Mouse (Mus musculus) limb, embryonic 12.5 days (tissue): ENCODE measurements around the gene Pitpnc1. TPM values are rescaled to one million over a fixed set of nuclear protein-coding genes. Genes with fewer than 3 reads are reported as not detected.

Experiments
- ATAC-seq: fragments of 200-750 bp; cut with Nextera tagmentation; 2 replicates; pipeline ENCODE4 v1.8.0; 2017; ENCODE audit warnings: low read depth, moderate TSS enrichment; ENCODE audit not compliant: insufficient number of reproducible peaks, insufficient read depth, low FRiP score, low TSS enrichment
- H3K27ac ChIP-seq: fragments of 300-500 bp; sonication (generic); 2 replicates; pipeline ENCODE4 v1.5.1; 2016; ENCODE audit warnings: mild to moderate bottlenecking, moderate library complexity
- H3K27me3 ChIP-seq: fragments of 300-500 bp; sonication (generic); 2 replicates; pipeline ENCODE4 v1.6.1; 2016; ENCODE audit warnings: mild to moderate bottlenecking, moderate library complexity
- H3K36me3 ChIP-seq: fragments of 300-500 bp; sonication (generic); 2 replicates; pipeline ENCODE4 v1.6.1; 2016; ENCODE audit warnings: mild to moderate bottlenecking, moderate library complexity
- H3K4me1 ChIP-seq: fragments of 300-500 bp; sonication (generic); replicated peaks from 2 replicates; pipeline ENCODE4 v1.6.1; 2016
- H3K4me2 ChIP-seq: fragments of 300-500 bp; sonication (generic); 2 replicates; pipeline ENCODE4 v1.6.1; 2016; ENCODE audit warnings: mild to moderate bottlenecking, moderate library complexity
- H3K4me3 ChIP-seq: fragments of 300-500 bp; sonication (generic); replicated peaks from 2 replicates; pipeline ENCODE4 v1.5.1; 2016; ENCODE audit warnings: mild to moderate bottlenecking
- H3K9ac ChIP-seq: fragments of 300-500 bp; sonication (generic); replicated peaks from 2 replicates; pipeline ENCODE4 v1.6.1; 2016; ENCODE audit warnings: mild to moderate bottlenecking, moderate library complexity
- H3K9me3 ChIP-seq: fragments of 300-500 bp; sonication (generic); 2 replicates; pipeline ENCODE4 v1.6.1; 2016; ENCODE audit warnings: mild to moderate bottlenecking, moderate library complexity
- WGBS: fragments of 180-500 bp; shearing (Covaris S2); methylation state at CpG from one replicate; pipeline ENCODE4 v1.1.7; 2016; 5-methylcytosine and 5-hydroxymethylcytosine counted together
- polyA plus RNA-seq: library from polyadenylated mRNA; unstranded; fragments of >200 nt; fragmentation: Nextera tagmentation; extraction: Ambion mirVana; gene quantifications from 2 replicates; pipeline ENCODE4 v1.2.1, GENCODE M21; 2016

Gene Pitpnc1
- polyA plus RNA-seq, 1 experiment from 2014 or later: 31.9 TPM

DNA sequence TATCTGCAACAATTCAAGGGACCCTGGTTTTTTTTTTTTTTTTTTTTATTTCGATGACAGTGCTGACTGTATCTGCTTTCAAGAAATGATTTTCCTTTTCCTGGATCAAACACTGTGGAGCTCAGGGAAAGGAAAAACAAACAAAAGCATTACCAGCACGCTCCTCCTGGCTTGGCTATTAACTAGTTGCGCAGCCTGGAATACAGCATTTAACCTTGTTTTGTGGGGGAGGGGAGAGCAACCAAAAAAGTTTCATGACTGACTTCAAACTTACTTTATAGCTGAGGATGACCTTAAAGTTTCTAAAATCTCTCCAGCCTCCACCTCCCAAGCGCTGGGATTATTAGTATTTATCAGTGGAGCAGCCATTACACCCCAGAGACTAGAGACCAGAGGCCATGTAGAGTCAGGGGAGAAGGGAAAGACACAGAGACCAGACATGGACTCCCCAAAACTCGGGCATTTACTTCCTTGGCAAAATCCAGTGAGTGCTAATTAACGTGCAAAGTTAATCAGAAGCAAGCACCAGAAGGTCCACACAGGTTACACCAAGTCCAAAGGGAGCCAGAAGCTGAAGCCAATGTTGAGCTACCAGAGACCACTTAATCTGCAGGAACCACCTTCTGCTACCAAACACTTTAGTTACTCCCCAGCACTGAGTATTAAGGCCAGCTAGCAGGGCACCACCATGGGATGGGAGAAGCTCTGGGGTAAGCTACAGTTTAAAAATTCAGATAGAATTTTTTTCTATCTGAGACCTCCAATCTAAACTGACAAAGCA is 3.7 kb downstream of the Pitpnc1 start:
- H3K9ac ChIP-seq: no peak overlapping the region
- H3K9me3 ChIP-seq: no peaks in the 10 kb centered on the region
- no peak overlapping the region for H3K27ac ChIP-seq
- WGBS: 73% methylated on average over 6 of the region's 6 CpGs
- H3K4me2 ChIP-seq: 0 out of 2 replicates have a peak overlapping the region, but pooled peaks have one; percentile 15
- no peak overlapping the region for H3K4me3 ChIP-seq
- peaks cover 21% of the 10 kb centered on the region for H3K4me1 ChIP-seq
- ATAC-seq: no peak
- H3K36me3 ChIP-seq: peaks cover 7% of the 10 kb centered on the region; the same call in 1 of the 2 replicates
- H3K27me3 ChIP-seq: no peaks in the 10 kb centered on the region

GRCm38 (mm10) chr11:107465969-107466368 is 4.5 kb downstream of the Pitpnc1 start:
- Histone ChIP-seq H3K4me3 (no peak overlapping the region), H3K4me1 (peaks cover 18% of the 10 kb centered on the region), H3K36me3 (peaks cover 7% of the 10 kb centered on the region; the same call in 1 of the 2 replicates), H3K27me3 (no peaks in the 10 kb centered on the region), H3K4me2 (no peak overlapping the region), H3K9me3 (no peaks in the 10 kb centered on the region), H3K27ac (no peak overlapping the region), H3K9ac (no peak overlapping the region)
- 44% methylated on average over 1 of the region's 1 CpGs for WGBS
- ATAC-seq: no peak

GRCm38 (mm10) chr11:107465041-107465440 is 5.5 kb downstream of the Pitpnc1 start:
- H3K4me1 ChIP-seq: peaks cover 18% of the 10 kb centered on the region
- no peaks in the 10 kb centered on the region for H3K9me3 ChIP-seq
- 89% methylated on average over 4 of the region's 4 CpGs for WGBS
- H3K4me2 ChIP-seq: no peak overlapping the region
- H3K27ac ChIP-seq: no peak overlapping the region
- no peak overlapping the region for H3K4me3 ChIP-seq
- peaks cover 7% of the 10 kb centered on the region; the same call in 1 of the 2 replicates for H3K36me3 ChIP-seq
- no peak overlapping the region for H3K9ac ChIP-seq
- no peaks in the 10 kb centered on the region for H3K27me3 ChIP-seq
- ATAC-seq: no peak

DNA sequence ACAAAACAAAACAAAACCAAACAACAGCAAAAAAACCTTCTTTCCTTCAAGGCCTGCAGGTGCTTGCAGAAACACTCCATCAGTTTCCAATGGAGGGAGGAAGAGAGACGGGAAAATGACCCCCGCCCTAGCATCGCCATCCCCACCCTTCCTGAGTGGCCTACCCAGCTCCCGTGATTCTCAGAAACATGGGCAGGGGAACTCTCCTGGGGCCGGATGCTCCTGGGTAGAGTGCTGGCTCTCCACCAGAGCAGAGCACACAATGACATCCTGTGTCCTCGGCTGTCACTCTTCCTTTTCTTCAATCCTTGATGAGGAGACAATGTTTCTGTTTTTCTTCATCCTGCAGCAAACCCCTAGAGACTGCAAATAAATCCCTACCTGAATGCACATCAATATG is 6.4 kb downstream of the Pitpnc1 start:
- 84% methylated on average over 6 of the region's 6 CpGs for WGBS
- Histone ChIP-seq H3K9me3 (no peaks in the 10 kb centered on the region), H3K4me1 (peaks cover 18% of the 10 kb centered on the region), H3K27ac (no peak overlapping the region), H3K36me3 (peaks cover 7% of the 10 kb centered on the region; the same call in 1 of the 2 replicates), H3K4me3 (no peak overlapping the region), H3K4me2 (no peak overlapping the region), H3K9ac (no peak overlapping the region), H3K27me3 (no peaks in the 10 kb centered on the region)
- ATAC-seq: no peak

GRCm38 (mm10) chr11:107463251-107463681 is 7.2 kb downstream of the Pitpnc1 start:
- Histone ChIP-seq H3K27ac (no peak overlapping the region), H3K4me3 (no peak overlapping the region), H3K9me3 (no peaks in the 10 kb centered on the region), H3K4me1 (peaks cover 15% of the 10 kb centered on the region), H3K36me3 (peaks cover 7% of the 10 kb centered on the region; the same call in 1 of the 2 replicates), H3K27me3 (no peaks in the 10 kb centered on the region), H3K9ac (no peak overlapping the region), H3K4me2 (no peak overlapping the region)
- WGBS: 89% methylated on average over 12 of the region's 12 CpGs
- no peak for ATAC-seq

DNA sequence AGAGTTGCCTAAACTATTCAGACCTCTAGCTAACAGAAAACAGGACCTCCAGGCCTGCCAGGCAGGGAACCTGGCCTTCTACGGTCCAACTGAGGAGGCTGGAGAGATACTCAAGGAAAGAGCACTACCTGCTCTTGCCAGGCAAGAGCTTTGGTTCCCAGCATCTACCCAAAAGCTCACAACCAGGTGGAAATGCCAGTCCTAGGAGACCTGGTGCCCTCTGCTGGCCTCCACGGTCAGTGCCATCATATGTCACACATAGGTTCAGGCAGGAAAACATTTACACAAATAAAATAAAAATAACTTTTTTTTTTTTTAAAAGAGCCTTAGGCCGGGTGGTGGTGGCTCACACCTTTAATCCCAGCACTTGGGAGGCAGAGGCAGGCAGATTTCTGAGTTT is 8.0 kb downstream of the Pitpnc1 start:
- no peak overlapping the region for H3K4me3 ChIP-seq
- H3K9ac ChIP-seq: no peak overlapping the region
- peaks cover 9% of the 10 kb centered on the region; the same call in 1 of the 2 replicates for H3K4me1 ChIP-seq
- no peaks in the 10 kb centered on the region for H3K27me3 ChIP-seq
- no peak overlapping the region for H3K27ac ChIP-seq
- H3K4me2 ChIP-seq: no peak overlapping the region
- peaks cover 7% of the 10 kb centered on the region; the same call in 1 of the 2 replicates for H3K36me3 ChIP-seq
- H3K9me3 ChIP-seq: no peaks in the 10 kb centered on the region
- ATAC-seq: no peak
- 92% methylated on average over 3 of the region's 3 CpGs for WGBS

- Histone ChIP-seq H3K36me3 (peaks cover 11% of the 10 kb centered on the region; the same call in 1 of the 2 replicates), H3K4me3 (no peak overlapping the region), H3K9me3 (no peaks in the 10 kb centered on the region), H3K27ac (no peak overlapping the region), H3K4me2 (no peak overlapping the region), H3K27me3 (no peaks in the 10 kb centered on the region), H3K4me1 (peaks cover 6% of the 10 kb centered on the region; the same call in 1 of the 2 replicates), H3K9ac (no peak overlapping the region)
- 80% methylated on average over 7 of the region's 7 CpGs for WGBS
- no peak for ATAC-seq
These were observed 10.7 kb downstream of the Pitpnc1 start for GRCm38 (mm10) chr11:107459828-107460227.

GRCm38 (mm10) chr11:107458986-107459385 is 11.5 kb downstream of the Pitpnc1 start:
- Histone ChIP-seq H3K36me3 (peaks cover 19% of the 10 kb centered on the region), H3K4me1 (peaks cover 9% of the 10 kb centered on the region; the same call in 1 of the 2 replicates), H3K4me3 (no peak overlapping the region), H3K27ac (no peak overlapping the region), H3K9ac (no peak overlapping the region), H3K9me3 (no peaks in the 10 kb centered on the region; the same call in 1 of the 2 replicates), H3K4me2 (no peak overlapping the region), H3K27me3 (no peaks in the 10 kb centered on the region)
- 83% methylated on average over 7 of the region's 7 CpGs for WGBS
- ATAC-seq: no peak

GRCm38 (mm10) chr11:107458286-107458685 is 12.2 kb downstream of the Pitpnc1 start:
- Histone ChIP-seq H3K4me2 (no peak overlapping the region), H3K9me3 (peaks cover 7% of the 10 kb centered on the region; the same call in 1 of the 2 replicates), H3K4me1 (peaks cover 9% of the 10 kb centered on the region; the same call in 1 of the 2 replicates), H3K4me3 (no peak overlapping the region), H3K27me3 (no peaks in the 10 kb centered on the region), H3K36me3 (peaks cover 23% of the 10 kb centered on the region), H3K27ac (no peak overlapping the region), H3K9ac (no peak overlapping the region)
- 84% methylated on average over 12 of the region's 12 CpGs for WGBS
- ATAC-seq: no peak

GRCm38 (mm10) chr11:107457282-107457681 is 13.2 kb downstream of the Pitpnc1 start:
- H3K9ac ChIP-seq: no peak overlapping the region
- no peak for ATAC-seq
- peaks cover 7% of the 10 kb centered on the region; the same call in 1 of the 2 replicates for H3K9me3 ChIP-seq
- no peaks in the 10 kb centered on the region for H3K27me3 ChIP-seq
- no peak overlapping the region for H3K27ac ChIP-seq
- H3K4me3 ChIP-seq: no peak overlapping the region
- H3K4me2 ChIP-seq: no peak overlapping the region
- peaks cover 21% of the 10 kb centered on the region for H3K36me3 ChIP-seq
- WGBS: 95% methylated on average over 3 of the region's 3 CpGs
- H3K4me1 ChIP-seq: peaks cover 9% of the 10 kb centered on the region; the same call in 1 of the 2 replicates

DNA sequence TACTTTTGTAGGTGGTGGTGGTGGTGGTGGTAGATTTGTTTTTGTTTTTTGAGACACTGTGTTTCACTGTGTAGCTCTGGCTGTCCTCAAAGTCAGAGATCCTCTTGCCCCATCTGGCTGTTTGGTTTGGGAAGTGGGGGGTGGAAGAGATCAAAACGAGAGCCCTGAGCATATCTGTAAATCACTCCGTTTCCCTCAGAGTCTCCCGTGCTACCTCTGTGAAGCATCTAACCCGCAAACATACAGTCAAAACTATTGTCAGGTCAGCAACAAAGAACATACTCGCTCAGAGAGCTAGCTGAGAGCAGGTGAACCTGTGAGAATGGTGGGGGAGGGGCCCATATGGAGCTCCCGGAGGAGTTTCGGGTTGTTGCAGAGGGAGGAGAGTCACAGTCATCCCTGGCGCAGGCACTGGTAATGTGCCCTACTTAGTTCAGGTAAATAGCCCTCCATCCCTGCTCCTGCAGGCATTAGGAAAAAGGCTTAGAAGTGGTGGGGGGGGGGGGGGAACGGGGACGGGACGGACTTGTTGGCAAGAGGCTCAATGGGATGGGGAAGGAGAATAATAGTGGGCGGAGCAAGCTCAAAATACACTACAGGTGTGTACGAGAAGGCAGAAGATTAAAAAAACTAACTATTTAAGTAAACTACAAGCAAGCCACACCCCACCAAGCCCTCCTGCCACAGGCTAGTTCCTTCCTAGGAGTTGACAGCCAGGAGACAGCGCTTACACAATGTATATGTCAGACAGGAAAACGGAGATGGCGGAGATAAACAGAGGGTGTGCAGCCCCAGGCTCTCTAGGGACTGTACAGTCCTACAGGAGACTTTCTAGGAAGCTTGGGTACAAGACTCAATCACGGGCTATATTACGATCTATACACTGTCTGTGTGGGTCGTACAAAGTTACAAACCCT is 15.7 kb downstream of the Pitpnc1 start:
- H3K4me2 ChIP-seq: no peak overlapping the region
- 62% methylated on average over 16 of the region's 19 CpGs for WGBS
- H3K36me3 ChIP-seq: peaks cover 21% of the 10 kb centered on the region
- H3K4me1 ChIP-seq: peaks cover 9% of the 10 kb centered on the region; the same call in 1 of the 2 replicates
- H3K4me3 ChIP-seq: no peak overlapping the region
- no peak for ATAC-seq
- H3K9me3 ChIP-seq: peaks cover 7% of the 10 kb centered on the region; the same call in 1 of the 2 replicates
- H3K9ac ChIP-seq: no peak overlapping the region
- no peak overlapping the region for H3K27ac ChIP-seq
- no peaks in the 10 kb centered on the region for H3K27me3 ChIP-seq
